Mouse (Mus musculus) ES-Bruce4 (cell line): ENCODE results near the gene Bbof1.

ENCODE experiments used
- CTCF ChIP-seq: IDR thresholded peaks from one replicate; pipeline ENCODE4 v1.8.1; 2011; ENCODE audit warnings: low read depth, low read length
- EP300 ChIP-seq: IDR thresholded peaks from 2 replicates; pipeline ENCODE4 v1.6.1; 2011; ENCODE audit warnings: low read depth, low read length; ENCODE audit not compliant: insufficient read depth
- POLR2A ChIP-seq: IDR thresholded peaks from one replicate; pipeline ENCODE4 v1.8.1; 2011; ENCODE audit warnings: low read length; ENCODE audit not compliant: insufficient read depth

- 0 out of 2 replicates have a peak, but pooled peaks have one; percentile 17 for TF ChIP-seq EP300
- no peak for TF ChIP-seq POLR2A
- TF ChIP-seq CTCF, result no peak
Measured at GRCm38 (mm10) chr12:84487324-84488056, 78.6 kb downstream of the Bbof1 start.
